Mouse (Mus musculus) left cerebral cortex, adult 2 months (tissue): Measurements from ENCODE around the gene Prss57. TPM values are rescaled to one million over a fixed set of nuclear protein-coding genes. Genes with fewer than 3 reads are reported as not detected.

ENCODE experiments used
- DNase-seq, 2 experiments: peaks; one replicate each; pipeline ENCODE4 v3.0.0; 2021 to 2022; ENCODE audit warnings: low spot score in 2 of 2, mixed read lengths in 1 of 2; ENCODE audit errors: extremely low spot score in 1 of 2
- H3K27ac ChIP-seq: fragments of 200-600 bp; 2 replicates; pipeline ENCODE4 v1.8.1; 2022
- H3K4me3 ChIP-seq: fragments of 200-600 bp; 2 replicates; pipeline ENCODE4 v1.8.1; 2022
- CTCF ChIP-seq: fragments of 200-600 bp; IDR thresholded peaks from 2 replicates; pipeline ENCODE4 v1.8.1; 2022; ENCODE audit warnings: antibody characterized with exemption, mild to moderate bottlenecking, moderate library complexity
- intact Hi-C: fragments of 180-260 bp; cut with DNase I; formaldehyde crosslinking; loops from one replicate; pipeline ENCODE4 v1.15.1; 2025
- total RNA-seq, 2 experiments: library from RNA; stranded (reverse); gene quantifications; 2 replicates each; pipeline ENCODE4 v1.2.3; 2021

Gene Prss57
- total RNA-seq, 2 experiments from 2014 or later, result 0.58 to 0.75 TPM

GRCm38 (mm10) chr10:79805636-79806035, 14.9 kb upstream of the Prss57 start:
- DNase-seq, result no peak
- intact Hi-C loops, result loop anchor here (1.0 kb wide), 1 partner anchor 11 kb away; no protein-coding TSS in a partner anchor
- TF ChIP-seq CTCF, result no peak
- peak overlapping the region; percentile 92 for H3K27ac ChIP-seq
- no peak overlapping the region for H3K4me3 ChIP-seq

GRCm38 (mm10) chr10:79803716-79804323, 13.1 kb upstream of the Prss57 start:
- Histone ChIP-seq H3K4me3 (peak overlapping the region; percentile 29), H3K27ac (peak overlapping the region; percentile 92)
- intact Hi-C loops, result no loop called here
- DNase-seq, result peak; percentile 95 to 96
- TF ChIP-seq CTCF, result no peak

- DNase-seq, result peak in 1 of 2 experiments; percentile 38
- Histone ChIP-seq H3K4me3 (no peak overlapping the region; the same call in 1 of the 2 replicates), H3K27ac (peak overlapping the region; percentile 92)
- intact Hi-C loops, result no loop called here
- no peak for TF ChIP-seq CTCF
These were observed 11.7 kb upstream of the Prss57 start for GRCm38 (mm10) chr10:79802331-79802971.

GRCm38 (mm10) chr10:79801837-79802236, 11.1 kb upstream of the Prss57 start:
- intact Hi-C loops, result no loop called here
- DNase-seq, result no peak
- Histone ChIP-seq H3K4me3 (peak overlapping the region; percentile 1; the same call in 1 of the 2 replicates), H3K27ac (peak overlapping the region; percentile 92)
- TF ChIP-seq CTCF, result no peak

- Histone ChIP-seq H3K4me3 (no peak overlapping the region), H3K27ac (peak overlapping the region; percentile 50; the same call in 1 of the 2 replicates)
- no peak for DNase-seq
- intact Hi-C loops, result no loop called here
- TF ChIP-seq CTCF, result no peak
These were observed 9.7 kb upstream of the Prss57 start for GRCm38 (mm10) chr10:79800508-79800907.

- no peak overlapping the region for H3K27ac ChIP-seq
- H3K4me3 ChIP-seq, result no peak overlapping the region
- DNase-seq, result no peak
- intact Hi-C loops, result no loop called here
- TF ChIP-seq CTCF, result no peak
These were observed 7.6 kb upstream of the Prss57 start for GRCm38 (mm10) chr10:79798289-79798928.

- TF ChIP-seq CTCF, result no peak; the same call in 1 of the 2 replicates
- intact Hi-C loops, result no loop called here
- H3K4me3 ChIP-seq, result no peak overlapping the region
- H3K27ac ChIP-seq, result peak overlapping the region; percentile 63
- no peak for DNase-seq
These were observed 6.6 kb upstream of the Prss57 start for GRCm38 (mm10) chr10:79797326-79797725.

- Histone ChIP-seq H3K27ac (no peak overlapping the region), H3K4me3 (no peak overlapping the region)
- intact Hi-C loops, result no loop called here
- no peak for DNase-seq
- peak; percentile 38 for TF ChIP-seq CTCF
These were observed 5.1 kb upstream of the Prss57 start for GRCm38 (mm10) chr10:79795905-79796304.

- peak overlapping the region; percentile 97 for H3K27ac ChIP-seq
- H3K4me3 ChIP-seq, result peak overlapping the region; percentile 70
- no peak for TF ChIP-seq CTCF
- peak; percentile 35 to 49 for DNase-seq
- intact Hi-C loops, result loop anchor here (1.0 kb wide), 1 partner anchor 11 kb away; no protein-coding TSS in a partner anchor
These were observed 3.8 kb upstream of the Prss57 start for GRCm38 (mm10) chr10:79794491-79794931.

- H3K27ac ChIP-seq, result peak overlapping the region; percentile 97
- intact Hi-C loops, result loop anchor here (1.0 kb wide), 2 partner anchors 11 to 18 kb away; no protein-coding TSS in a partner anchor
- peak overlapping the region; percentile 70 for H3K4me3 ChIP-seq
- peak in 1 of 2 experiments; percentile 59 for DNase-seq
- TF ChIP-seq CTCF, result no peak
These were observed 3.2 kb upstream of the Prss57 start for GRCm38 (mm10) chr10:79793738-79794490.

- intact Hi-C loops, result loop anchor here (1.0 kb wide), 1 partner anchor 19 kb away; no protein-coding TSS in a partner anchor
- Histone ChIP-seq H3K27ac (peak within 1 kb of the TSS; percentile 97), H3K4me3 (peak within 1 kb of the TSS; percentile 70)
- peak; percentile 84 to 88 for DNase-seq
- TF ChIP-seq CTCF, result peak; percentile 96
These were observed 2.4 kb upstream of the Prss57 start, which contains the start of gene Palm for GRCm38 (mm10) chr10:79793051-79793737. TSS of gene Palm (plus strand) at chr10:79793572.
